Mouse (Mus musculus) telencephalon, adult 2 months (tissue): ENCODE measurements around the gene Zbtb40.

ENCODE experiments used
- DNase-seq: peaks from one replicate; pipeline ENCODE4 v3.0.0-alpha.2; 2011; ENCODE audit warnings: low read depth, low spot score

Zbtb40 gene

GRCm38 (mm10) chr4:137048550-137049032 lies at the start of gene Zbtb40:
Zbtb40 (minus strand) TSS chr4:137048801.
- peak; percentile 97 for DNase-seq

- DNase-seq: no peak
Observed at GRCm38 (mm10) chr4:137097984-137098327, 49.4 kb upstream of the Zbtb40 start.

GRCm38 (mm10) chr4:137097246-137097983 lies 48.8 kb upstream of the Zbtb40 start:
- DNase-seq: no peak

GRCm38 (mm10) chr4:137096353-137096752 lies 47.8 kb upstream of the Zbtb40 start:
- DNase-seq: no peak

GRCm38 (mm10) chr4:137085083-137085810 lies 36.6 kb upstream of the Zbtb40 start:
- DNase-seq: no peak

GRCm38 (mm10) chr4:137082866-137083265 lies 34.3 kb upstream of the Zbtb40 start:
- no peak for DNase-seq

- no peak for DNase-seq
Observed at GRCm38 (mm10) chr4:137081401-137081800, 32.8 kb upstream of the Zbtb40 start.

GRCm38 (mm10) chr4:137077216-137077615 lies 28.6 kb upstream of the Zbtb40 start:
- no peak for DNase-seq

- DNase-seq: no peak
Observed at GRCm38 (mm10) chr4:137071204-137071603, 22.6 kb upstream of the Zbtb40 start.

GRCm38 (mm10) chr4:137068491-137068890 lies 19.9 kb upstream of the Zbtb40 start:
- no peak for DNase-seq

GRCm38 (mm10) chr4:137065846-137066245 lies 17.2 kb upstream of the Zbtb40 start:
- DNase-seq: no peak

GRCm38 (mm10) chr4:137054932-137055331 lies 6.3 kb upstream of the Zbtb40 start:
- DNase-seq: no peak

- DNase-seq: no peak
Observed at GRCm38 (mm10) chr4:137053810-137054209, 5.2 kb upstream of the Zbtb40 start.

GRCm38 (mm10) chr4:137047840-137048549 lies 606 bp downstream of the Zbtb40 start:
- no peak for DNase-seq

- DNase-seq: no peak
Observed at GRCm38 (mm10) chr4:137046110-137046509, 2.5 kb downstream of the Zbtb40 start.

GRCm38 (mm10) chr4:137044516-137044915 lies 4.1 kb downstream of the Zbtb40 start:
- DNase-seq: no peak

GRCm38 (mm10) chr4:137043799-137044198 lies 4.8 kb downstream of the Zbtb40 start:
- no peak for DNase-seq

GRCm38 (mm10) chr4:137042039-137042438 lies 6.6 kb downstream of the Zbtb40 start:
- no peak for DNase-seq

- DNase-seq: no peak
Observed at GRCm38 (mm10) chr4:137041161-137041621, 7.4 kb downstream of the Zbtb40 start.

GRCm38 (mm10) chr4:137039441-137039840 lies 9.2 kb downstream of the Zbtb40 start:
- DNase-seq: no peak

GRCm38 (mm10) chr4:137038501-137038900 lies 10.1 kb downstream of the Zbtb40 start:
- no peak for DNase-seq

GRCm38 (mm10) chr4:137038096-137038495 lies 10.5 kb downstream of the Zbtb40 start:
- DNase-seq: no peak
